Mouse (Mus musculus) lung, embryonic 16.5 days (tissue): ENCODE results near the gene Catsper3. TPM values are rescaled to one million over a fixed set of nuclear protein-coding genes. Genes with fewer than 3 reads are reported as not detected.

Experiments
- polyA plus RNA-seq: library from polyadenylated mRNA; unstranded; fragments of >200 nt; fragmentation: Nextera tagmentation; extraction: Ambion mirVana; gene quantifications from 2 replicates; pipeline ENCODE4 v1.2.1, GENCODE M21; 2015

The Catsper3 gene
- polyA plus RNA-seq, 1 experiment from 2014 or later, result not detected

Other genes starting within 250 kb of the Catsper3 start
- gene Ddx41, start 247.9 kb upstream of the Catsper3 start, polyA plus RNA-seq, result 63.5 and 66.1 TPM in 2 replicates
- 34.0 and 36.4 TPM in 2 replicates for gene Fam193b, start 213.4 kb upstream of the Catsper3 start, polyA plus RNA-seq
- 156 and 180 TPM in 2 replicates for gene Tmed9, start 210.8 kb upstream of the Catsper3 start, polyA plus RNA-seq
- 22.8 and 25.0 TPM in 2 replicates for gene B4galt7, start 184.7 kb upstream of the Catsper3 start, polyA plus RNA-seq
- 57.7 and 58.2 TPM in 2 replicates for gene Caml, start 161.6 kb upstream of the Catsper3 start, polyA plus RNA-seq
- gene Ddx46, start 149.5 kb upstream of the Catsper3 start, polyA plus RNA-seq, result 28.5 and 33.9 TPM in 2 replicates
- 60.2 and 61.1 TPM in 2 replicates for gene B230219D22Rik, start 91.4 kb upstream of the Catsper3 start, polyA plus RNA-seq
- 90.1 and 95.2 TPM in 2 replicates for gene Txndc15, start 69.9 kb upstream of the Catsper3 start, polyA plus RNA-seq
- gene Pcbd2, start 57.2 kb upstream of the Catsper3 start, polyA plus RNA-seq, result 61.6 and 66.0 TPM in 2 replicates
- 0.36 and 0.47 TPM in 2 replicates for gene Pitx1, start 51.6 kb downstream of the Catsper3 start, polyA plus RNA-seq